Mouse (Mus musculus): ENCODE data around the gene Megf11.
A peak's percentile ranks its signal among the peaks of the same experiment; 100 is the strongest.

Megf11 gene

DNA sequence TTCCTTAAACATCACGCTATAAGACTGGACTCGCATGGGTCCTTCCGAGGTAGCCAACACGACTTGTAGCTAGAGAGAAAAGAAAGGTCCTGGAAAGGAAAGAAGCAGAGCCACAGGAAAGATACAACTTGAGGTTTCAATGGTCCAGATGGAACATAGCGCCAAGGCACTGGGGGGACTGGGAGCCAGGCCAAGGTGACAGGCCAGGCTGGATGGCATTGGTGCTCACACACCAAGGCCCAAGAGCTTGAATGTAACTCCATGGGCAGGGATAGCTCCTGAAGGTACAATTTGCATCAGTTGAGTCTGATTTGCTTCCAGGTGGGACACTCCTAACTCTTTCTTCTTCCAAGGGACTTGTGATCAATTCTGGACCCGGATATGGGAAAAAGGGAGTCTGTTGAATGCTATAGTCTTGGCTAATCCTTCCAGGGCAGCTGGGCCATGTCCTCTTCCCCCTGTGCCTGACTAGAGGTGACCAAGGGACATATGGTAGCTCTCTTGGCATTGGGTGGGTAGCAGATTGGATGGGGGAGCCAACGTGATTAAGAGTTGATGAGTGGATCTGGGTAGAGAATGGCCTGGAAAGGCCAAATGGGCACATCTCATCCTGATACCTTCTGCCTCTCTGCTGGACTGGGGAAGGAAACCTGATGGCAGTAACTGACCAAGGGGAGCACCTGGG, 172.6 kb downstream of the Megf11 start:
- DNase-seq (ENCODE audit: low read depth, low spot score) = no peak

GRCm38 (mm10) chr9:64564315-64564767, 178.9 kb downstream of the Megf11 start:
- DNase-seq (ENCODE audit: low read depth, low spot score) = peak; percentile 50

DNA sequence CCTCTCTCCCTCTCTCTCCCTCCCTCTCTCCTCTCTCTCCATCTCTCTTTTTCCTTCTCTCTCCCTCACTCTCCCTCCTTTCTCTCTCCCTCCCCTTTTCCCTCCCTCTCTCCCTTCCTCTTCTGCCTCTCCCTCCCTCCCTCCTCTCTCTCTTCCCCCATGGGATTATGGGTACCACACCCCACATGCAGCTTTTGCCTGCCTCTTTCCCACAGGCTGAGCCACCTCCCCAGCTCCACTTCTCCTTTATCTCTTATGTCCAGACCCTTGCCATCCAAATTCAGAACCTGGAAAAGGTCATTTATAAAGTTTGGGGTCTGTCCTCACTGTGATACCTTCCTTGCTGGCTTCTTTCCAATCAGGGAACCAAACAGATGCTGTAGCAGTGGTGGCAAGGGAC, 180.5 kb downstream of the Megf11 start:
- peak; percentile 68 for DNase-seq (ENCODE audit: low read depth, low spot score)

DNA sequence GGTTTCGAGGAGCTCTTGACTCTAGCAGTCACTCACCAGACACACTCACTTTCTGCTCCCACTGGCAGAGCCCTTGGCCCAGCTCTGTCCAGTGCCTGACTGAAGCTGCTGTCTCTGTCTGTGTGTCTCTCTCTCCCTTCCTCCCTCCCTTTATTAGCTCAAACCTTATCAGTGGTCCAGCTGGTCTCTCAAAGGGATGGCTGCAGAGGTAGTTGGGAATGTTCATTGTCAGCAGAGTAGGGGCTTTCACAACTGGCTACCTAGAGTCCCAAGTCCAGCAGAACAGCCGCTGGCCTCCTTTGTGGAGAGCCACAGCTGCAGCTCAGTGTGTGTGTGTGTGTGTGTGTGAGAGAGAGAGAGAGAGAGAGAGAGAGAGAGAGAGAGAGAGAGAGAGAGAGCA, 180.9 kb downstream of the Megf11 start:
- no peak for DNase-seq (ENCODE audit: low read depth, low spot score)

DNA sequence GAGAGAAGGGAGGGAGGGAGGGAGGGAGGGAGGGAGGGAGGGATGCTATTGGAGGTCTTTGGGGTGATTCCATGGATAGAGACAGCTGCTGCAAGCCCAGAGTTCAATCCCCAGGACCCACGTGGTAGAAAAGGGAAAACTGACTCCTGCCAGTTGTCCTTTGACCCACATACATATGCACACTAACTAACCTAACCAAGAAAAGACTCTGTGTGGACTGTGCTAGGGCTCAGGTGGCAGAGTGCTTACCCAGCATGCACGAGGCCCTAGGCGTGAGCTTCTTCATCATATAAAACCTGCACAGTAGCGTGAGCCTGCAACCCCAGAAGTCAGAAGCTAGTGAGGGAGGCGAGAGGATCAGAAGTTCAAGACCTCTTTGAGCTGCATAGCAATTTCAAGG, 182.1 kb downstream of the Megf11 start:
- DNase-seq (ENCODE audit: low read depth, low spot score) = no peak

- DNase-seq (ENCODE audit: low read depth, low spot score) = no peak
Observed at GRCm38 (mm10) chr9:64568467-64569260, 183.2 kb downstream of the Megf11 start.

- DNase-seq (ENCODE audit: low read depth, low spot score) = no peak
Observed at GRCm38 (mm10) chr9:64570448-64570847, 185.0 kb downstream of the Megf11 start.

DNA sequence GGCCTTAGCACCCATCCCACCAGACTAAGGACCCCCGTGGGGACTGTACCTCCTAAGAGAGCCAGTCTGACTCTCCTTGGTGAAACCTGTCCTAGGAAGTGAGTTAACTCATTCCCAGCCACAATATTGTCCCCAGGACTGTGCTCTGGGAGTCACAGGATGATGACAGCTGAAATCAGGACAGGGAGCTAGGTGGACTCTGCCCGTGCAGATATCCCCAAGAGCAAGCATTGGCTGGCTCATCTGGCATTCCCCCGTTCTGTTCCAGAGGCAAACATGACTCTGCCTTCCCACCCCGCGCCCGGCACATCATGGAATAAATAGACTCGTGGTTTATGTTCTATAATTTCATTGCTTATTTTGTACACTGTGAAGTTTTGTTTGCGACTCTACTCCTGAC, 185.7 kb downstream of the Megf11 start:
- DNase-seq (ENCODE audit: low read depth, low spot score) = no peak

- no peak for DNase-seq (ENCODE audit: low read depth, low spot score)
Observed at GRCm38 (mm10) chr9:64572629-64573190, 187.3 kb downstream of the Megf11 start.

DNA sequence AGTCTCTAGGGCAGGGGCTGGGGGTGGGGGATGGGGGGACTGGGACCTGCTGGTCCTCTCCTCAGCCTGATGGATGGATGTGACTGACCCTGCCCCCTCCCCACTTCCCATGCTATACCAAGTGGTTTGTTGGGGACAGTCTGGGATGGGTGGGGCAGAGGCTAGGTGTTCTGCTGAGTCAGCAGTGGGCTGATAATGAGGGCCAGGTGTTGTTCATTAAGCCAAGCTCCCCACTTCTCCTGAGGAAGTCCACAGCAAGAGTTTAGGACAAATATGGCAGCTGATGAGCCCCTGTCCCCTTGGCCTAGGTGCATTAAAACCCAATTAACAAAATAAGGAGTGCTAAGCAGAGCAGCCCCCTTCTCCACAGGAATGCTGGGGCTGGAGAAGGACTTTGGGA, 190.2 kb downstream of the Megf11 start:
- DNase-seq (ENCODE audit: low read depth, low spot score) = no peak

DNA sequence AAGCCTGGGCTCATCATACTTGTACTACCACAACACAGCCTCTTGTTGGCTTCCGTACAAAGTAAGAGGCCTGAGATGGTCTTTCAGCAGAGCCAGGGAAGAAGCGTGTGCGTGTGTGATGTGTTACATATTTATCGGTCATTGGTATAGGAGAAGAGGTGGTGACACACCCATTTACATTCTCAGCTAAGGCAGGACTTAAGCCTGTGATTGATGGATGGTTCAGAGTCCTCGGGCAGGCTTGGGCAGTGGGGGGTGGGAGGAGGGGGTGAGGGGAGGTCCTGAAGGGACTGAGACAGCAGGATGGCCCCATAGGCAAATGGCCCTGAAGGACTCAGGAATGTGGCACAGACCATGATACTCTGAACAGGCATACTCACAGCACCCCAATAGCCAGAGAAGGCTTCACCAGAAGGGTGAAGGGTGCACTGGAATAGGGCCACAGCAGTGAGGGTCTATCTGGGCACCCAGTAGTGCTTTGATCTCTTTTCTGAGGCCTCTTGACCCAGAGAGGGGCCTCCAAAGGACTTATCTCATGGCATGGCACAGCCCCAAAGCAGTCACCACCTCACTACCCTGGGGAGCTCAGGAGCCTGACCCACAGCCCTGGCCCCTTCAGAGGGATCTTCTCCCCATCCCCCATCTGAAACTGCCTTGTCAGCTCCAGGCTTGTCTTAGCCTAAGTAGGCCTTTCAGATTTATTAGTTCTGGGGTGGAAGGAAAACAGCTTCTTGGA, 190.9 kb downstream of the Megf11 start:
- no peak for DNase-seq (ENCODE audit: low read depth, low spot score)

GRCm38 (mm10) chr9:64577156-64577555, 191.7 kb downstream of the Megf11 start:
- no peak for DNase-seq (ENCODE audit: low read depth, low spot score)

GRCm38 (mm10) chr9:64578014-64578413, 192.6 kb downstream of the Megf11 start:
- no peak for DNase-seq (ENCODE audit: low read depth, low spot score)

DNA sequence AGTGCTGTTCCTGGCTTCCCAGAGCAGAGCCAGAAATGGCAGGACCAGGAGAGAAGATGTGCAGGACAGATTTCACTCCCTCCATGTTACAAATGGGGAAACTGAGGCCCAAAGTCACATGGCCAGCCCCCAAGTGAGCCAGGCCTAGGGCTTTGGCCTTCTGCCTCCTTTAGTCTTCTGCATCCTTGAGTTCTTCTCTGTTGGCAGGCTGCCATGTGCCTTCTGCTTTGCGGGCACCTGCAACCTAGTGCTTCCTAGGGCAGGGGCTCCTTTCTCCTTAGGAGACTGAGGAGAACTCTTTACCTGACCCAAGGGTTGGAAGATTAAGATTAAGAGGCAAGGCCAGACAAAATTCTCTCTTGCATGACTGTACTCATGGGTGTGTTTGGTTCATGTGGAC, 193.9 kb downstream of the Megf11 start:
- no peak for DNase-seq (ENCODE audit: low read depth, low spot score)

DNA sequence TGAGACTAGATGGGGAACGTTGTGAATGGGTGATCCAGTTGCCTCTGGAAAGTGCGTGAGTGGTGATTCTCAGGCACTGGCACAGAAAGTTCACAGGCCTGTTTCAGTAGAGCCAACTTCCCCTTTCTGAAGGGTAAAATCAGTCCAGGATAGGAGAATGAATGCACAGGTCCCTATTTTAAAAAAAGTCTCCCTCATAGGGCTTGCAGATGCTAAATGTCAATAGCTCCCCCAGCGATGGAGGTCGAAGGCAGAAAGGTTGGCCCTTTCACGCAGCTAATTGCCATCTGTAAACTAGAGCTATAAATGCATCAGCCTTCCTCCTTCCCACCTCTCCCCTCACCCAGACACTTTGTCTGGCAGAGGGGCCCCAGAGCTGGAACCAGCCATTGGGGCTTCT, 200.9 kb downstream of the Megf11 start:
- no peak for DNase-seq (ENCODE audit: low read depth, low spot score)

DNA sequence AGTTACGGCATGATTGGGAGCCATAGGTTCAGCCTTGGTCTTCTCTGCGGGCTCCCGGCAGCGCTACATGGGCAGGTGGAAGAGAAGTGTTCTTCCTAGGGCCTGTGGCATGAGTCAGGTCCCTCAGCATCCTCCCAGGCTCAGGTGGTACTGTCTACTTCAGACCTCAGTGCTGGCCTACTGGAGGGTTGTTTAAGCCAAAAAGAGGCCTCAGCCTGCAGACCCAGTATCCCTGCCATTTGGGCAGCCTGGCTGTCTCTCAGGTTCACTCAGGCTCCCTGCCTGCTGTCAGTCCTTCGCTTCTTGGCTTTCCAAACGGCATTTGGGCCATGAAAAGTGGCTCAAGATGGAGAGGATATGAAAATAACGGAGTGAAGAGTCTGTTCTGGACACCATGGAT, 202.6 kb downstream of the Megf11 start:
- DNase-seq (ENCODE audit: low read depth, low spot score) = no peak

GRCm38 (mm10) chr9:64590634-64591041, 205.2 kb downstream of the Megf11 start:
- peak; percentile 78 for DNase-seq (ENCODE audit: low read depth, low spot score)

GRCm38 (mm10) chr9:64591436-64591835, 206.0 kb downstream of the Megf11 start:
- DNase-seq (ENCODE audit: low read depth, low spot score) = peak; percentile 56

DNA sequence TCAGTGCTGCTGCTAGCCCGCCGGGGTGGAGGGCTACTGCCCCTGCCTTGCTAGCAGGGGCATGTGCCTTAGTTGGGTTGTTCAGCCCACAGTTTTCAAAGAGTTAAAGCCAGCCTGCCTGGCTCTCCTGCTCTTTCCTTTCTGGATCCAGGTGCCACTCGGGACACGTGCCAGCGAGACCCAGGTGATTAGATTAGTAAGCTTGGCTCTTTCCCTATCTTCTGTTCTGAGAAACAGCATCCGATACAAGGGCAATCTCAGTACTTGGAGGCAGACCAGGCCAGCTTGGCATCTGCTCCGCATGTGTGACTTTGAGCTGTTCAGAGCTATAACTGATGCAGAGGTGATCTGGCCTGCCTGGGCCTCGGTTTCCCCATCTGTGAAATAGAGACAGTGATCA, 209.0 kb downstream of the Megf11 start:
- no peak for DNase-seq (ENCODE audit: low read depth, low spot score)

GRCm38 (mm10) chr9:64598427-64598826, 213.0 kb downstream of the Megf11 start:
- DNase-seq (ENCODE audit: low read depth, low spot score) = no peak

DNA sequence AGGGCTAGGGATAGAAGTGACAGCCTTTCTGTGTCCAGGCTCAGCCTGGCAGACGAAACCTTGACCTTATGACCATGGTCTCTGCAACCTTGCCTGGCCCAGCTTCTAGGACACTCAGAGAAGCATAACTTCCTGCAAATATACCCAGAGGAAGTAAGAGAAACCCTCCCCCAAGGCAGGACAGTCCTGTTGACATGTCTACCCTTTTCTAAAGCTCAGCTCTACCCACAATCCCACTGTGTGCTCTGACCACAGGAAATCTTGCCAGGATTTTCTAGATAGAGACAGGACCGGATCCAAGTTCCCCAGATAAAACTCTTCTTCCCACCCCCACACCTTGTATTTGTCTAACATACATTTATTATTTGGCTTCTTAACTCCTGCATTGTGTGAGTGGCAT, 215.3 kb downstream of the Megf11 start:
- no peak for DNase-seq (ENCODE audit: low read depth, low spot score)

DNA sequence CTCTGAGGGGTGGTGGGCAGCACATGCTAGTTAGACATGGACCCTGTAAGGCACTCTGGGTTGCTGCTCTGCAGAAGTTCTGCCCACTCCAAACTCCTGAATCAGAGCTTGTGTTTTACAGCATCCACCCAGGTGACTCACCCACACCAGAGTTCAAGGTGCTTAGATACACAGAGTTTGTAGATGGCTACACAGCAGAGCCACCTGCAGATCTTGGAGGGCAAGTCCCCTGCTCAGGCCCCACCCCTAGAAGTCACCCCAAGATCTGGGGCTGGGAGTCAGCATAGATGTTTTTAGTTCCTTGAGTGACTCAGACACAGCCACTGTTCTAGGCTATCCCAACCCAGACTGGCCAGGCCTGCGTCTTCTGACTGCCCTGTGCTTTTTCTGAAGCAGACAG, 217.5 kb downstream of the Megf11 start:
- DNase-seq (ENCODE audit: low read depth, low spot score) = no peak

Measured in c-Kit-negative CD71-positive TER-119-positive erythroid progenitor cells, embryonic 14.5 days (primary cell).